Mouse (Mus musculus) testis, adult 2 months (tissue): ENCODE measurements at regions not wholly inside any gene's neighbourhood (a gene's known extent, or its start where the extent isn't known, plus 50 kb on each side); places are given as distances from the start of the nearest gene placed in this dataset.
A peak's percentile ranks its signal among the peaks of the same experiment; 100 is the strongest.

Source experiments
- H3K27ac ChIP-seq: fragments of 200-500 bp; 2 replicates; pipeline ENCODE4 v1.5.1; 2012; ENCODE audit warnings: low read depth, low read length; ENCODE audit not compliant: control insufficient read depth, insufficient read depth
- H3K27me3 ChIP-seq: fragments of 200-500 bp; 2 replicates; pipeline ENCODE4 v1.6.1; 2012; ENCODE audit warnings: mild to moderate bottlenecking, low read length, moderate library complexity; ENCODE audit not compliant: control insufficient read depth, insufficient read depth
- H3K36me3 ChIP-seq: fragments of 200-500 bp; 2 replicates; pipeline ENCODE4 v1.6.1; 2012; ENCODE audit warnings: mild to moderate bottlenecking, low read length; ENCODE audit not compliant: control insufficient read depth, insufficient read depth
- H3K4me1 ChIP-seq: fragments of 200-500 bp; 2 replicates; pipeline ENCODE4 v1.6.1; 2012; ENCODE audit warnings: low read length; ENCODE audit not compliant: control insufficient read depth, insufficient read depth
- H3K4me3 ChIP-seq: fragments of 200-500 bp; 2 replicates; pipeline ENCODE4 v1.5.1; 2012; ENCODE audit warnings: low read depth, mild to moderate bottlenecking, low read length, moderate library complexity, mixed read lengths; ENCODE audit not compliant: control insufficient read depth
- CTCF ChIP-seq: fragments of 200-500 bp; IDR thresholded peaks from 2 replicates; pipeline ENCODE4 v1.5.1; 2012; ENCODE audit warnings: low read depth, mild to moderate bottlenecking, inconsistent platforms, low read length, moderate library complexity; ENCODE audit not compliant: control insufficient read depth, insufficient read depth, insufficient replicate concordance
- POLR2A ChIP-seq: fragments of 200-500 bp; IDR thresholded peaks from 2 replicates; pipeline ENCODE4 v1.6.1; 2012; ENCODE audit warnings: low read depth, mild to moderate bottlenecking, inconsistent platforms, low read length, moderate library complexity; ENCODE audit not compliant: control insufficient read depth

DNA sequence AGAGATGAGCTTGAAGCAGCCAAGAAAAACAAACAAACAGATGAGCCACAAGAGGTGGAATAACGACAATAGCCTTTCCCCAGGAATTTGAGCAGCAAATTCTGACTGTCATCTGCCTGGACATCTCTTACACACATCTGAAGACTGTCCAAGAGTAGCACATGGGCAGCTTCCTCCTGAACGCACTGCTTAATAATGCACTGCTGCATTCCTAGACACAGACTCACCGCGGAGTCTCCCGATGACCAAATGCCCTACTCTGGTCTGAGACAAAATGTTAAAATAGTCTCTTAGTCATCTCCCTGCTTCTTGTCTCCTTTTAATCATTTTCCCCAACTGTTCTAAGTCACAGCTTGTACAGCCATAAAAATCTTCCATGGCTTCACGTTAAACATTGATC, 119.3 kb downstream of the Postn start:
- no peaks in the 10 kb centered on the region for H3K4me1 ChIP-seq
- TF ChIP-seq POLR2A, result no peak
- TF ChIP-seq CTCF, result no peak
- H3K4me3 ChIP-seq, result no peak overlapping the region
- H3K27ac ChIP-seq, result no peak overlapping the region
- no peaks in the 10 kb centered on the region for H3K36me3 ChIP-seq
- H3K27me3 ChIP-seq, result no peaks in the 10 kb centered on the region

DNA sequence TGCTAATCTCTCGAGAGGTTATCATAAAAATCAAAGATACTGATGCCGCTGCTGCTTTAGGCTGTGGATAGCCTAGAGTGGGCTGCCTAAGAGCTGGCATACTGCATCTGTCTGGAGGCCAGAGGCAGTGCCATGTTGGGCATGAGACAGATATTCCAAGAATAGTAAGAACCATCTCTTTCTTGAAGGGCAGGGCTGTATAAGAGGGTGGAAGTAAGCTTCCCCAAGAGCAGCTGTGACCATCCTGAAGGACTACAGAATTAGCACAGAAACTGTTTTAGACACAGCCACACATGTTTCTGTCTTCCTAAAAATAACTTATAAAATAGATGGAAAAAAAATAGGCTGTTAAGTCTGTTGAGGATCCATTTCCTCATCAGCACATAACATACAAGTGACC, 126.4 kb downstream of the Postn start:
- no peaks in the 10 kb centered on the region for H3K4me1 ChIP-seq
- TF ChIP-seq POLR2A (no peak), CTCF (no peak)
- H3K36me3 ChIP-seq, result no peaks in the 10 kb centered on the region
- no peak overlapping the region for H3K4me3 ChIP-seq
- H3K27me3 ChIP-seq, result no peaks in the 10 kb centered on the region
- no peak overlapping the region for H3K27ac ChIP-seq

DNA sequence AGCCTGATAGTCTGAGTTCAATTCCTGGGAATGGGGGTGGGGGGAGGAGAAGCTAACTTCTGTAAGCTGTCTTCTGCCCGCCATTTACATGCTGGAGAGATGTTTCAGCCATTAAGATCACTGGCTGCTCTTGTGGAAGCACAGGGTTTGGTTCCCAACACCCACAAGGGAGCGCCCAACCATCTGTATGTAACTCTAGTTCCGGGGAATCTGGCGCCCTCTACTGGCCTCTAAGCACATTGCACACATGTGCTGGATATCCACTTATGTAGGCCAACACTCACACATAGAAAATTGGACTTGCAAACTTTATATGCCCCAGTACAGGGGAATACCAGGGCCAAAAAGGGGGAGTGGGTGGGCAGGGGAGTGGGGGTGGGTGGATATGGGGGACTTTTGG, 126.9 kb downstream of the Postn start:
- H3K4me1 ChIP-seq, result no peaks in the 10 kb centered on the region
- H3K27me3 ChIP-seq, result no peaks in the 10 kb centered on the region
- TF ChIP-seq CTCF, result peak; percentile 68; the same call in 1 of the 2 replicates
- TF ChIP-seq POLR2A, result no peak
- no peak overlapping the region for H3K27ac ChIP-seq
- H3K4me3 ChIP-seq, result no peak overlapping the region
- H3K36me3 ChIP-seq, result no peaks in the 10 kb centered on the region

DNA sequence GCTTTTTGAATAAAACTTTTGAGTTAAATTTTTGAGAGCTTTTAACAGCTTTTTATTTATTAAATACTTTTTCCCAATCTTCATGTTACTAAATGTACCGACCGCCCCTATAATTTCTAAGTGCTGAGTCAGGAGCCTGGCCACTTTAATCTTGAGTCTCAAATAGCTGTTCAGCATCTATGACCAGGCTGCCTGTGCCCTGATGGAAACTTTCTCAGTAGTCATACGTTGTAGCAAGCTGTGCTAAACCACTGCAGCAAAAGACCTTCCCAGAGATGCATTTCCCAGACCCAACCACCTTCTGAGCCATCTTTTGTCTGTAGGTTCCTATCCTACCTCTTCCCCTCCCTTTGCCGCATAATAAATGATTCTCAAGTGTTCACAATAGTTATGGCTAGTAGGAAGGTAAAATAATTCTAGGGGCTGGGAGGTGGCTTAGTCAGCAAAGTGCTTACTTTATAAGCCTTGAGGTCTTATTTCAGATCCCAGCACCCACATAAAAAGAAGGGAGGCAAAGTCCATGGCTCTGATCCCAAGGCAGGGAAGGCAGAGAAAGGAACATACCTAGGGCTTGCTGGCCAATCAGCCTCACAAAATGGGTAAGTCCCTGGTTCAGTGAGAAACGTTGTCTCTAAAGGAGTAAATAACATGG, 129.5 kb downstream of the Postn start:
- no peak overlapping the region for H3K4me3 ChIP-seq
- TF ChIP-seq POLR2A (no peak), CTCF (no peak)
- no peaks in the 10 kb centered on the region for H3K36me3 ChIP-seq
- no peaks in the 10 kb centered on the region for H3K4me1 ChIP-seq
- H3K27ac ChIP-seq, result no peak overlapping the region
- H3K27me3 ChIP-seq, result no peaks in the 10 kb centered on the region

DNA sequence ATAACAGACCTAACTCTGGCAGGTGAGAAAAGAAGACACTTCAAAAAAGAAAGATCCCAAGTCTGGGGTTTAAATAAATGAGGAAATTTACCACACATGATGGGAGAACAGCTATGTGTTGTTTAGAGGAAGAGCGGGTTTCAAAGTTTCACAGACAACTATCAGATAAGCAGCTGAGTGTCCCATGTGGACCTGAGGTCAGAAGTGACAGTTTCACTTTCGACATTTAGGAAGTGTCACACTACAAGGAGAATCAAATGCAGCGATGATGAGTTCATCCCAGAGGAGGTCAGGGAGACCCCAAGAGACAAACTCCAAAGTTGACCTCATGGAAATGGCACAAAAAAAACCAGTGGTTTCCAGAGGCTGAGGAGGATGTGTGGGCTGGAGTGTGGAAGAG, 132.7 kb downstream of the Postn start:
- TF ChIP-seq POLR2A (no peak), CTCF (no peak)
- H3K27me3 ChIP-seq, result no peaks in the 10 kb centered on the region
- no peaks in the 10 kb centered on the region for H3K4me1 ChIP-seq
- H3K4me3 ChIP-seq, result no peak overlapping the region
- H3K27ac ChIP-seq, result no peak overlapping the region
- no peaks in the 10 kb centered on the region for H3K36me3 ChIP-seq

DNA sequence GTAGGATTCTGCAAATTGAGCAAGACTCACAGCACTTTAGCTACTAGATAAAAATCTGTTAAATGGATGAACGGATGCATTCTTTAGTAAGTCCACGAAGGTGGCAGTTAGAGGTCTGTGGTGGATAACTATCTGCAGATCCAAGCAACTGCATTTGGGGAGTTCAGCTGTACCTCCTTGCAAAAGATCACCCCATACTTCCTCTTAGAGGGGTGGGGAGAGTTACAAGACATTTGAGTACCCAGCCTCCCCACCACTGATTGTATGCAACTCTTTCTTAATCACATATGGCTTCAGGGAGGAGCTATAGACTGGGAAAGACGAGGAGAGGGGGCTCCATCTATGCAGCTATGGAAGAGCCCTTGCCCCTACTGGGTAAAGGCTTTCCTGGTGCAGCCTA, 144.1 kb downstream of the Postn start:
- H3K4me3 ChIP-seq, result no peak overlapping the region
- no peaks in the 10 kb centered on the region for H3K36me3 ChIP-seq
- no peaks in the 10 kb centered on the region for H3K27me3 ChIP-seq
- H3K4me1 ChIP-seq, result no peaks in the 10 kb centered on the region
- H3K27ac ChIP-seq, result no peak overlapping the region
- TF ChIP-seq CTCF, result no peak
- no peak for TF ChIP-seq POLR2A

DNA sequence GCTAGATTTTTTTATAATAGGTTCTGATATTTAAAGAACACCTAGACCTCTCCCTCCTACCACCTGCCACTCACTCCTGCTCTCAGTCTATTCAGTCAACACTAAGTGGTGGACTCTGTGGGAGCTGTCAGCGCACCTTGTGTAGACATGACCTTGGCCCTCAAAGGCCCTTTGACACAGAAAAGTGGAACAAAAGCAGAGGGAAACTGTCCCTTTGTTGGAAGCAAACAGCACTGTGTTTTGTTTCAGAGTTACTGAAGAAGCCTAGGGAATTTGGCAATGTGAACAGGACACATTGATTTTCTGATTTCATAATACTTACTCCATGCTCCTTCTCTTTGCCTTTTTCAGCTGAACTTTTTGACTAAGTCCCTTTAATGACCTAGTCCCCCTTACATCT, 146.7 kb downstream of the Postn start:
- no peak overlapping the region for H3K4me3 ChIP-seq
- no peak overlapping the region for H3K27ac ChIP-seq
- no peaks in the 10 kb centered on the region for H3K36me3 ChIP-seq
- H3K4me1 ChIP-seq, result no peaks in the 10 kb centered on the region
- H3K27me3 ChIP-seq, result no peaks in the 10 kb centered on the region
- no peak for TF ChIP-seq POLR2A
- no peak for TF ChIP-seq CTCF

DNA sequence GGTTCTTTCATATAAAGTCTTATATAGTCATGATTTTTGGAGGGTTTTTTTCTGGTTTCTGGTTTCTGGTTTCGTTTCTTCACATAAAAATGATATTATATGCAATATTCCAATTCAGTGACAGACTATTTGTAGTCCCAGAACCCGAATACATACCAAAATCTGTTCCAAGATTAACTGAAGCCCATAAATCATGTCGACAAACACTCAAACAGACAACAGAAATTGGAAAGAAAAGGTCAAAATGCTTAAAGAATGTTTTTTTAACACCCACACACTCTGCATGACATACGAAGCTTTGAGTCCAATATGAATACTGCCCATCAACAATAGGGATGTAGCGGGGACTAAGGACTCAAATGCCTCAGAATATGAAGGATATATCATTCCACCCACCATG, 148.0 kb downstream of the Postn start:
- TF ChIP-seq CTCF (no peak), POLR2A (no peak)
- Histone ChIP-seq H3K4me1 (no peaks in the 10 kb centered on the region), H3K27ac (no peak overlapping the region), H3K4me3 (no peak overlapping the region), H3K36me3 (no peaks in the 10 kb centered on the region), H3K27me3 (no peaks in the 10 kb centered on the region)
